Mouse (Mus musculus) spleen, adult 18-20 months (tissue): ENCODE measurements around the gene Sv2b.

Experiments
- DNase-seq, 2 experiments: peaks; one replicate each; pipeline ENCODE4 v3.0.0; 2022; ENCODE audit warnings: mixed read lengths in 2 of 2

The Sv2b gene

DNA sequence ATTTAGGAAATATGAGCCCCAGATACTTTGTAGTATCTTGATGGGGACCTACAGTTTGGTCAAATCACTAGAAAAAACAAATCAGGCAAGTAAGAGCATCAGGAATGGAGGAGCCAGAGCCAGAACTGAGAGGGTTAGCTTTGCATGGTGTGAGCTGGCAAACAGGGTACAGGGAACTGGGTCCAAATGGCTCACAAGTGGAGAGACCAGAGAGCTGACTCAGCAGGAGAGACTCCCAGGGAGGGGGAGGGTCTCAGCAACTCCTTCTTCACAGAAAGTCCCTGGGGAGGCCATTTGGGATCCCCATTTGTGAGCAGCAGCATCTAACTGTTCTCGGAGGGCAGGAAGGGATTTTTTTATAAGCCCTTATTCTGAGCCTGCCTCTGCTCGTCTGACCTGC, 18.5 kb downstream of the Sv2b start:
- no peak for DNase-seq

DNA sequence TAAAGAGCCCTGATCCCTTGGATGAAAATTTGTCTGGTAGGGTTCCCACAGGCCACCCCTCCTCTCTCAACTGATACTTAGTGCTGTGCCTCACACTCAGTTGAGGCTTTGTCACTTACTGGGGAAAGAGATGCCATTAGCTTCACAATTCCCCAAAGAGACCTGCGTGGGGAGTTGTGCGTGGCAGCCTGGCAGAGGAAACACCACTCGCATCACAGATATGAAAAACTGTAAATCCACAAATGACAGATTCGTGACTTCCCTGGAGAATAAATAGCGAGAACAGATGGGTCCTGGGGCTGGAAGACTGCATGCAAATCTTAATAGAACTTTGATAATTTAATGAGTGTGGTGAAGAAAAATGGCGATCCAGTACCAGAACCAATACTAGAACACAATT, 21.8 kb downstream of the Sv2b start:
- DNase-seq: no peak

DNA sequence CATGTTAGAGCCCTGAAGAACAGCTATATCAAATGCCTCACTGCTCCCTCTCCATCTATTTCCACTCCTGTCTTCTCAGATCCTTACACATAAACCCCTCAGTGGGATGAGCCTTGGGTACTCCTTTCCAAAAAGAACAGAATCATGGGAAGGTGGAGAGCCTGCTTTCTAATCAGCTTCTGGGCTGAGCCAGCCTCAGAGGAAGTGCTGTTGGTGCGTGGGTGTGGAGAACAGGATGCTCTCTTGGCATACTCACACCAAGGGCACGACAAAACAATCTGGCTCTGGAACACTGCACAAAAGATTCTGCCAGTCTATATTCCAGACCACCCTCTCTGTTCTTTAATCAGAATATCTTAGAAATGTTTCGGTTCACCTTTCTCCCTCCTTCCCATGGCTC, 26.1 kb downstream of the Sv2b start:
- DNase-seq: no peak

DNA sequence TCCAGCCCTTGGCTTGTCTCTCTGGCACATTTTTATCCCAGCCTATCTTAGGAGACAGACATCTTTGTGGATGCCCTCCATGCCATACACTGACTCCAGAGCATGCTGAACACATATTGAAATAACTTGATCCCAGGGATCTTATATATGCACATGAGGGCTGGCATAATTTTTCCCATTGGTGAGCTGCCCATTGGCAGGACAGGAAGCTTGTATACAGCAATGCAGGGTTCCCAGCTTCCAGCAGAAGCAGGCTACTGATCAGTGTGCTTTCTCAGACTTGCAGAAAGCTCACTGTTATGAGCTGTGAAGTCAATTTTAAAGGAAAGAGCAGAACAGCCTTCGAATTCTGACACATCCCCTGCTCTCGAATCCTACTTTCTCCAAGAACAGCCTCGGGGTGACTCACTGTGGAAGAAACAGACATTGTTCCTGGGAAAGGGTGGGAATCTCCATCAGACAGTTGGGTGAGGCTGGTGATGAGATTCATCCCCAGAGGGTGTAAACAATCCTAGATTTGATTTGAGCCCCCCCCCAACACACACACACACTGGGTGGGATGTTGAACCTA, 26.9 kb downstream of the Sv2b start:
- DNase-seq: no peak

DNA sequence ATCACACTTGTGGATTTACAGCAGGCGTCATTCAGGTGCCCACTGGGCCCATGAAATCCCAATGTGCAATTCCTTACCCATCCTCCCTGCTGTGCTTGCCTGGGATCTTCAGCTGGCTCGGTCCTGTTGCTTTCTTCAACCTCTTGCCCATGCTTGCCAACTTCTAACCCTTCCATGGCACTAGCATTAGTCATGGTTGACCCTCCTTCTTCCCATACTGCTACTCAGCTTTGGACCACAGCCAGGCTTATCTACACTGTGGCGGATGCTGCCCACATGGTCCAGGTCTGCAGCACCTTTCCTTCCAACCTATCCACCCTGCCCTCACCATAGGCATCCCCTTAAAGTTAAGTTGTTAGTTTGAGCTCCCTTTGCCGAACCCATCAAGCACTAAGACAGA, 28.0 kb downstream of the Sv2b start:
- DNase-seq: no peak

DNA sequence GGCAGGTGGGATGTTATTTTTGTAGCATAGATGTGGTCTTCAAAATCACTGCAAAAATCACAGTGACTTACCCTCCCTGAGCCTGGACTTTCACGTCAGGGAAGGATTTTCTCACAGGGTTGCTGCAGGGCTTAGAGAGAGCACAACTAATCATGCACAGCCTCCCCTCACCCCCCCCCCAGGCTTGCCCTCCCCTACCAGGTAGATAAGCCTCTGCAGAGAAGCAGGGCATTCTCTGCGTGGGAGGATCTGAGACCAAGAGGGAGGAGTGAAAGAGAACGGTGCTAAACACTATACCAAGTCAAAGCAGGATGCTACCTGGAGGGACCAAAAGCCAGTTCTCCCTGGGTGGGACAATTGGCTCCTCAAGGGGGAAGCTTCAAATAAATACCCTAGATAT, 31.2 kb downstream of the Sv2b start:
- DNase-seq: no peak

DNA sequence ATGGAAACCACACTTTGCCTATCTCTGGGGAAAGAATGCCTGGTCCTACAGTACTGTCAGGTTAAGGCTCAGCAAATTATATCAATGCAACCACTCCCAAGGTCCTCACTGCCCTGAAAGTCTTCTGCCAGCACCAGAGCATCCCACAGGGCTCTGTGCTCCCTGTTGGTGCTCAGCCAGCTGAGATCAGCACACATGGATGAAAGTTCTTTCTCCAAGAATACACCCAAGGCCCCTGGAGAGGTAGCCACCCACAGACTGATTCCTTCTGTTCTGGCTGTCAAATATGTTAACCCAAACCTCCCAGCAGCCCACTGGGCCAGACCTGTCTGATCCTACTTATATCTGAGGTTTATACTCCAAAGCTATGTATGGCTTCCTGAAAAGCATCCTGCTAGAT, 32.3 kb downstream of the Sv2b start:
- DNase-seq: no peak

DNA sequence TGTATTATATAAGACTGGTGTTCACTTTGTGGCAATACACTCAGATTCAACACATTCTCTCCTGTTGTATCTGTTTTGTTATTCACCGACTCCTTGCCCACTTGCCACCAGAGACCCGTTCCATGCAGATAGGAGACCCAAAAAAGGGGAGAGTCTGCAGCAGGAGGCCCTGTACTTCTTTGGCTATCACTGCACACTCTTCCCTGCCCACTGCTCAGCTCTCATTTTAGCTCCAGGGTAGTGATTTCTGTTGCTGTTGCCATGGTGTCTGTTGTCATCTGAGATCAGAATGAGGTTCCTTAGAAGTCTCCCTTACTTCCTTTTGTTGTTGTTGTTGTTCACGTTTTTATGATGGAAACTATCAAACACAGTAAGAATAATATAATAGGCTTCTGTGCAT, 34.5 kb downstream of the Sv2b start:
- no peak for DNase-seq

DNA sequence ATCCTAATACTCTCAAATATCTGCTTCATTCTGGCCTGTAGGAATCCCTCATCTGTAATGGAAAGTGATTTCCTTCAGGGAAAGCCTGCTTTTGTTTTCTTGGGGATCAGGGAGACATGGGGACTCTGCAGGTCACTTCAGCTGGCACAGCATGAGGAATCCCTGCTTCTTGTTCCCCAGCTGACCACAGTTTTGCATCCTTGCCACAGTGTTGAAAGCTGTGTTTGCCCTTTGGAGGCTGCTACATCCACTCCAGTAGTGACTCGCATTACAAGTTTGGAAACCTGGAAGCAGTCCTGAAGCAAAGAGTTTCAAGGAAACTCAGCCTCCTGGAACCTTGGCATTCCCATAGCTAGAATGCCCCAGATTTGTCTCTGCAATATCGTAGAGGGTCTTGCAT, 35.4 kb downstream of the Sv2b start:
- no peak for DNase-seq

DNA sequence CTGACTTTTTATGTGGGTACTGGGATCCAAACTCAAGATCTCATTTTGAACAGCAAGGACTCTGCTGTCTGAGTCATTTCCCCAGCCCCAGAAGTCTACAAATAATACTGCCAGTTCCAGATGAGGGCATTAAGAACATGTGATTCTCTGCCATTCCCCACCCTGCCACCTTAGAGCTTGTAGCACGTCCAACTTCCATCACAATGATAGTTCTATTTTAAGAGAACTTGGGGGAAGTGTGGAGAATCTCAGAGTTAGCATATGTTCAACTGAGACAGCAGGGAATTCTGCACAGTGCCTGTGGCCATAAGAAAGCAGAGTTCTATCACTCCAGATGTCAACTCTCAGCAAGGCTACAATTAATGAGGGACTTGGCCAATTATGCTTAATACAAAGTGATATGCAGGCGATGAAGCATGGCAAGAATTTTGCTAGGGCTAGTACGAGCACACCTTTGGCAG, 37.1 kb downstream of the Sv2b start:
- no peak for DNase-seq

DNA sequence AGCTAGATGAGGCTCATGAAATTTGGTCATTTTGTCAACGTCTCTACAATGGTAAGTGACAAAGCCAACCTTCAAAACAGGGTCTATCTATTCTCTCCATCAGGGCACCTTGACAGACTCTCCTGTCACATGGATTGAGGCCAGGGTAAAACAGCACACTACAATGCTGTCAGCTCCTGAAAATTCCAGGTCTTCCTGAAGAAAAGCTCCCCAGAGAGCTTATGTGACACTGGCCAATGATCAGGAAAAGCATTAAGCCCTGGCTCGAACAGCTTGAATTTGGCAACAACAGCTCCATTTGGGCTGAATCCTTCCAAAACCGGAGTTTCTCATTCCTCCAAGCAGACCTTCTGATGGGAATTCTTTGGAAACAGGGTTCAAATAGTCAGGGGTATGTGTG, 37.8 kb downstream of the Sv2b start:
- DNase-seq: no peak

DNA sequence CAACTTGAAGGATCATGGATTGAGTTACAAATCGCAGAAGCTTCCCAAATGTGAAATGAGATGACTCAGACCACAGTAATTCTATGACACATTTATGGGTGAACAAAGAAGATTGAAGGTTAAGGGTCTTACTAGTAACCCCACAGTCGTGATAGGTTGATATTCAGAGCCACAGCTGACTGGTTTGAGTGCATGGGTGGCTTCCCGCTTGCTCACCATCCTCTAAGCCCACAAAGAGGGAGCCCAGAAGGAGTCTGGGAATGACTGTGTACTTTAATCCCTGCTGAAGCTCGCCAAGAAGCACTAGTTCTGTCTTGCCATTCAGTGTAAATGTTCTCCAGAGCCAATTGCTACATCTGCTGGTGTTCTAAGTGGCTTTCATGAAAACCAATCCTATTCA, 41.8 kb downstream of the Sv2b start:
- no peak for DNase-seq

DNA sequence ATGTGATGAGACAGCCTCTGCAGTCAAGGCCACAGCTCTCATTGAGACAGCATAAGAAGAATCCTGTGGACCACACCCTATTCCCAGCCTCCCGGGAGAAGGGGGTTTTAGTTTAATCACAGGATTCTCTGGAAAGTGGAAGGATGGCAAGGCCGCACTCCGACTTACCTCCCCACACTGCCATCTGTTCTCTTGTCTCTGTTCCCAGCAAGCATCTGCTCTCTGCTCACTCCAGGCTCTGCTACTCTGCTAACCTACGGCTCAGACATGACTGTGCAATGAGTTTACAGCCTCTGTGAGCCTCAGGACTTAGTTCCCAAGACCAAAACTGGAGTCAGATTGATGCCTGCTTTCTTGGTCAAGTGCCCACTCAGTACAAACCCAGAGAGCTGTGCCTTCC, 43.8 kb downstream of the Sv2b start:
- no peak for DNase-seq

DNA sequence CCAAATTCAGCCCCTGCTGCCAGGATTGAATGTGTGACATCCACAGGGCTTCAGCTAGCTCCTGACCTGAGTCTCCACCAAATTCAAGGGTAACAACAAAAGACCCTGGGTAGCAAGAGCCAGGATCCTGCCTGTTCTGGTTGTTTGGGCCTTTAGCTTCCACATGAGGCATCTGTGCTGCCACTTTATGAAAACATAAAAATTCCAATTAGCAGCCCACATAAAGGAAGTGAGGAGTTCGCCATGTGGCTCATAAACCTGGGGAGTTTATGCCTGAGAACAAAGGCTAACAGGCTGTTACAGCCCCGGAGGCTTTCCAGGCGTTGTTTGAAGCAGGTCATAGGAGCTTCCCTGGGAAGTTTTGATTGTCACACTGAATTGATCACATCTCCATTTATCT, 49.1 kb downstream of the Sv2b start:
- no peak for DNase-seq

DNA sequence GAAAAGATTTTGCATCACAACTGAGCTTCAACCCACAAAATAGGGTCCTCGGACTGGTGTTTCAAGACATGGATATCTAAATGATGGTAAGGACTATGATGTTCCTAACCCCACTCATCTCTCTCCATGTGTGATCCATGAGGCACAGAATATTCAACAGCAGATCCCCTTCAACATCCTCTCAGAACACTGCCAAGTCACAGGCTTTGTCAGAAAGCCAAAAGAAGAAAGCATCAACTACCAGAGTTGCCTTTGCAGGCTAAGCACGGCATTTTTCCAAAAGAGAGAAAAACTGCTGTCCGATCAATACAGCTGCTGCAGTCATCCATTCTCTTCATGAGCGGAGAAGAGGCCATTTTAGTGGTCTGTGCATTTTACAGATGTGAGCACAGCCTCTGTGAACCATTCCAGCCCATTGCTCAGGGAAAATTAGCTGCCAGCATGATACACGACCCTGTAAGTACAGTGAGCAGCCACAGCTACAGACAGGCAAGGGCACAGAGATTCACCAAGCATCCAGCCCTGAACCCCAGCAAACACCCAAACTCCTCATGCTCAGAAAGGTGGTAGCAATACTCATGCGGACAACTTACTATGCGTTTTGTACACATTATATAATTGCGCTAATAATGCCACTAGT, 55.3 kb downstream of the Sv2b start:
- no peak for DNase-seq

DNA sequence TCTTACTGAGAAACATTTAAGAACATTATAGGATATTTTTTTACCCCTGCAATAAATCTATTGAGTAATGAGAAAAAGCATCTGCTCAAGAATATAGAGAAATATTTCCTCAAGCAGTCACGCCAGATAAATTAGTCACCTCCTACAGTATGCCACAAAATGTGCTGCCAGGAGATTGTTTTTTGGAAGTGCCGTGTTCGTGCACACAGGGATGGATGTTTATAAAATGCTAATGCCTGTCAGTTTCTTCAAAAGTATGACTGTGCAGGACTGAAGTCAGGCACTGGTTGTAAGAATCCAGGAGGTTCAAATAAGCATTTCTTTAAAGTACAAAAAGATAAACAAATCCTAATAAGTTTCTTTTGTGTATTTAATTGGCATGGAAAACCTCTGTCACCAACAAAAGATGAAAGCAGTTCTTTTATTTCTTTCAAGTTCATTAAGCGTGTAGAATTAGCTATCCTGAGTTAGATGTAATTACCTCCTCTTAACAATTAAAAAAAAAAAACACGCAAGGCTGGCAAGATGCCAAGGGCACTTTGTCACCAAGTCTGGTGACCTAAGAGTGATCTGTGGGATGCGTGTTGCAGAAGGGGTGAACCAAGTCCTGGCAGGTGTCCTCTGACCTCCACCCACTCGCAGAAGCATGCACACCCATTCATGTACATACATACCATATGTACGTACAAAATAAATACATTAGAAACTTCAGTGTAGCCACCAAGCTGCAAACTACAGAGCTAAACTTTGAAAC, 68.1 kb downstream of the Sv2b start:
- no peak for DNase-seq

DNA sequence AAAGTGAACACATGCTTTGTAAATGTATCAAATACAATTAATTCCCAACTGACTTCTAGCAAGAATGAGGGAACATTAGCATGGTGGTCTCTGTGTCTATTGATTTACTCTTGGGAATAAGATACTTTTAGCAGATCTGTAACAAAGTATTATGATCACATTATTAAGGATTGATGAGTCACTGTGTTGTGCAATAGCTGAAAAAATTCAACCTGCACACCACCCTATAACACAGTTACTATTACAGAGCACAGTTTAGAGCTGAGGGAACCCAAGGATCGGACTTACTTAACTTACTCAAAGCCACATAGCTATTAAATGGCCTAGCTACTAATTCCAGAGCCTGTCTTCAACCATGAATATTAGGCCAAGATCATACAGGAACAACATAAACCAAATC, 72.7 kb downstream of the Sv2b start:
- no peak for DNase-seq

DNA sequence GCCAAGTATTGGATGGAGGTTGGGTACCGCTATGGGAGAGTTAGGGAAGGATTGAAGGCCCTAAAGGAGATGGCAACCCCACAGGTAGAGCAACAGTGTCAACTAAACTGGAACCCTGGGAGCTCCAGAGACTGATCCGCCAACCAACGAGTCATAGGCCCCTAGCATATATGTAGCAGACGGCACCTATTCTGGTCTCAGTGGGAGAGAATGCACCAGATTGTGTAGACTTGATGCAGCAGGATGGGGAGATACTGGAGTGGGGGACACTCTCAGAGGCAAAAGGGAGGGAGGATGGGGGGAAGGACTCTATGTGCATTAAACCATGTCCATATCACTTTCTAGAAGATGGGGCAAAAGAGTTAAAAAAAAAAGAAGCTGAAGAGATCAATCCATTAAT, 84.9 kb downstream of the Sv2b start:
- no peak for DNase-seq

DNA sequence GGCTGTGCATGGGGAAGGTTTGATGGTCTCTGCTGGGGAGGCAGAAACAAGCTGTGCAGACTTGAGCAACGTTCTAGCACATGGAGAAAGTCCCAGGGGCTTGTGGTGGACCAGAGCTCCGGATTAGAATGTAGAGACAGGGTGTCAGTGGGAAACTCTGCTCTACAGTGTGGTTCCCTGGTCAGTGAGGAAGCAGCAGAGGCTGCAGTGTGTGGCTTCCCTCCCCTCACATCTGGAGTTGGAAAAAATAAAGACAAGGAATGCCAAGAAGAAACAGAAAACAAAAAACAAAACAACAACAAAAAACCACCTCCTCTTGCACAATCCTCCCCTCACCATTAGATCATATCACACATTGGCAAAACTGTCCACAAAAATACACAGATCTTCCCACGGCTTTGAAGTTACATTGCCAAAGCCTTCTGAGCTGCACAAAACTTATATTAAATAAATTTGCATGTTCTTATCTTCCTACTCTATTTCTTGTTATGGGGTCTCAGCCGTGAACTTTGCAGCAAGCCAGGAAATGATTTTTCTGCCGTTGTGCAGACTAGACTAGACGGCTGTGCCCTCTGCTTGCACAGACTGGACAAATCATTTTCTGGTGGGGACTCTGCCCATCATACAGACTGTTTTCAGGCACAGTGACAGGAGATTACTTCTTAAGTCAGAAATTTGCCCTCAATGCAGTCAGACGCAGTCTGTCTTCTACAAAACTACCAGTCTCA, 86.2 kb downstream of the Sv2b start:
- DNase-seq: no peak

DNA sequence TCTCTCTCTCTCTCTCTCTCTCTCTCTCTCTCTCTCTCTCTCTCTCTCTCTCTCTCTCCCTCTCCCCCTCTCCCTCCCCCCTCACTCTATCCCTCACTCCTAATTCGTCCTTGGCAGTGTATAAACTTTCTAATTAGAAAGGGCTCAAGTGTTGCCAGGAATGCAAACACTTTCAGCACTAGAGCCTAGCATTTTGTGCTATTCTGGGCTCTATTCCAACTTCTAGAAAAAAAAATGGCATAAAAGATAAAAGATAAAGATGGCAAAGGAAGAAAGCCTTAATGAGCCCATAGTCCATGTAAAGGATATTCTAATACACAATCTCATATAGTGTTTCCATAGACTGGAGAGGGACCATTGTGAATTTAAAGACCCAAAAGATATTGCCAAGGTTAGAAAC, 88.3 kb downstream of the Sv2b start:
- no peak for DNase-seq

DNA sequence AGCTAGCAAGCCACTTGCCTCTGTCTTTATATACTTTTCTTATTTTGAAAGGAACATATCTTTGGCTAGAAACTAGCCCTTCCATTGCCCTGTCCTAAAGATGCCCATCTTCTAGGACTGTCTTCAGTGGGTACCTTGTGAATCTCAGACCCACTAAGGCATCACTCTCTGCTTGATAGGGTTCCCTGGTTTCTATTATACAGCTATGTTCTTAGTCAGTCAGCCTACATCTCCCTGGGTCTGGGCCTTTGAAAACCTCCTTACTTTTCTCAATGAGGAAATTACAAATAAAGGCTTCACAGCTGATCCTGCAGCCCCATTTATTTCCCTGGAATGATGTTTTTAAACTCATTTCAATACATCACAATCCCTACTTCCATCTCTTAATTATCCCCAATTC, 88.8 kb downstream of the Sv2b start:
- no peak for DNase-seq

DNA sequence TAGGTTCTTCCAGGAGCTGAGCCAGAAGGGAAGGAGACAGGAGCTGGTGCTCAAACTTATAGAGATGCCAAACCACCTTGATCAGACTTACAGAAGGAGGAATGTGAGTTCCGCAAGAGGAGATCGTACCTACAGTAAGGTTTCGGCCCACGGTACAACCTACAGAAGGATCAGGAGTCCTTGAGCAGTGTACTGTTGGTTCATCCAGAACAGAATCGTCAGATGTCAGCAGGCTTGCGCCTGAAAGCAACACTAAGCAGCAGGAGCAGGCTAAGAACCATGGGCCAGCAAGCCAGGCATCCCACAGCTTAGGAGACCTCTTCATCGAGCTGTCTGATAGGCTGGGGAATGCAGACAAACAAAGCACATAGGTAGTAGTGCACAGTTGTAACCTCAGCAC, 92.9 kb downstream of the Sv2b start:
- no peak for DNase-seq

DNA sequence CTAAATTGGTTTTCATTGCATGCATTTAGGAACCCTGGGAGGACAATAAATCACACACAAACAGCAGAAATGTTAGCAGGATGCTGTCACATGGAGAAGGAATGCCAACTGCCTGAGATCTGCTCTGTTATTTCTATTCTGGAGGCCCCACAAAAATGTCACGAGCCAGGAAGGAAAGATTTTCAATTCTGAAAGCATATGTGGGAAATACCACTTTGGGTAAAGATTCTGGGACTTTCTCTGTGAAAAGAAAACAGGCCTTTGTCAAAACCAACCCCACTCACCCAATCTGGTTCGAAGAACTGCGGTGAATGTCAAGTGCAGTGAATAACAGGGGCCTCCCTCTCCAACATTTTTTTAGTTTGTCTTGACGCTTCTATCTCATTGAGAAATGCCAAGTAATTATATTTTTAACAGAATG, 99.8 kb downstream of the Sv2b start:
- DNase-seq: no peak
